Mouse (Mus musculus) heart, embryonic 13.5 days (tissue): ENCODE measurements around the gene Dnaja3. TPM values are rescaled to one million over a fixed set of nuclear protein-coding genes. Genes with fewer than 3 reads are reported as not detected.

ENCODE experiments used
- ATAC-seq: fragments of 200-750 bp; cut with Nextera tagmentation; 2 replicates; pipeline ENCODE4 v1.8.0; 2017; ENCODE audit warnings: moderate TSS enrichment; ENCODE audit not compliant: insufficient number of reproducible peaks, low FRiP score, low TSS enrichment; ENCODE audit errors: extremely low read depth
- H3K27ac ChIP-seq: fragments of 300-500 bp; sonication (generic); replicated peaks from 2 replicates; pipeline ENCODE4 v1.5.1; 2015; ENCODE audit warnings: moderate library complexity, mild to moderate bottlenecking, inconsistent platforms
- H3K27me3 ChIP-seq: fragments of 300-500 bp; sonication (generic); replicated peaks from 2 replicates; pipeline ENCODE4 v1.6.1; 2015; ENCODE audit warnings: mild to moderate bottlenecking, inconsistent platforms
- H3K36me3 ChIP-seq: fragments of 300-500 bp; sonication (generic); 2 replicates; pipeline ENCODE4 v1.6.1; 2015; ENCODE audit warnings: mild to moderate bottlenecking, inconsistent platforms
- H3K4me1 ChIP-seq: fragments of 300-500 bp; sonication (generic); 2 replicates; pipeline ENCODE4 v1.6.1; 2015; ENCODE audit warnings: inconsistent platforms
- H3K4me2 ChIP-seq: fragments of 300-500 bp; sonication (generic); 2 replicates; pipeline ENCODE4 v1.6.1; 2015; ENCODE audit warnings: inconsistent platforms, mild to moderate bottlenecking, moderate library complexity
- H3K4me3 ChIP-seq: fragments of 300-500 bp; sonication (generic); 2 replicates; pipeline ENCODE4 v1.5.1; 2015; ENCODE audit warnings: moderate library complexity, mild to moderate bottlenecking, inconsistent platforms
- H3K9ac ChIP-seq: fragments of 300-500 bp; sonication (generic); 2 replicates; pipeline ENCODE4 v1.6.1; 2015; ENCODE audit warnings: inconsistent platforms, mild to moderate bottlenecking, moderate library complexity
- H3K9me3 ChIP-seq: fragments of 300-500 bp; sonication (generic); 2 replicates; pipeline ENCODE4 v1.6.1; 2016; ENCODE audit warnings: inconsistent platforms
- WGBS: fragments of 180-500 bp; shearing (Covaris S2); methylation state at CpG from one replicate; pipeline ENCODE4 v1.1.7; 2015; ENCODE audit warnings: mixed read lengths; 5-methylcytosine and 5-hydroxymethylcytosine counted together
- polyA plus RNA-seq: library from polyadenylated mRNA; unstranded; fragments of >200 nt; fragmentation: Nextera tagmentation; extraction: Ambion mirVana; gene quantifications from 2 replicates; pipeline ENCODE4 v1.2.1, GENCODE M21; 2015

Dnaja3 gene
- 65.6 and 72.5 TPM in 2 replicates for polyA plus RNA-seq

GRCm38 (mm10) chr16:4639831-4640237 lies at the start of gene Dnaja3, which contains the start of gene Vasn:
TSS of gene Dnaja3 (plus strand) at chr16:4639989.
TSS of gene Vasn (plus strand) at chr16:4639941.
- Histone ChIP-seq H3K9me3 (no peaks in the 10 kb centered on the region), H3K9ac (peak within 1 kb of the TSS; percentile 90), H3K27ac (peak within 1 kb of the TSS; percentile 92), H3K4me3 (peak within 1 kb of the TSS; percentile 70), H3K27me3 (no peaks in the 10 kb centered on the region), H3K4me2 (peak within 1 kb of the TSS; percentile 82), H3K36me3 (peaks cover 5% of the 10 kb centered on the region; the same call in 1 of the 2 replicates), H3K4me1 (peaks cover 75% of the 10 kb centered on the region)
- 2% methylated on average over 22 of the region's 22 CpGs for WGBS
- peak; percentile 70 for ATAC-seq

GRCm38 (mm10) chr16:4590236-4590635 lies 49.6 kb upstream of the Dnaja3 start:
- Histone ChIP-seq H3K27ac (no peak overlapping the region), H3K4me3 (no peak overlapping the region), H3K27me3 (no peaks in the 10 kb centered on the region), H3K9ac (no peak overlapping the region), H3K4me1 (peaks cover 47% of the 10 kb centered on the region), H3K36me3 (peaks cover 22% of the 10 kb centered on the region), H3K4me2 (no peak overlapping the region), H3K9me3 (no peaks in the 10 kb centered on the region)
- no peak for ATAC-seq
- WGBS = 94% methylated on average over 9 of the region's 9 CpGs

GRCm38 (mm10) chr16:4592909-4593875 lies 46.6 kb upstream of the Dnaja3 start:
- ATAC-seq = no peak
- peaks cover 22% of the 10 kb centered on the region for H3K36me3 ChIP-seq
- peak overlapping the region; percentile 98 for H3K9ac ChIP-seq
- peak overlapping the region; percentile 83 for H3K4me2 ChIP-seq
- H3K4me1 ChIP-seq = peaks cover 55% of the 10 kb centered on the region
- H3K27me3 ChIP-seq = no peaks in the 10 kb centered on the region
- H3K27ac ChIP-seq = peak overlapping the region; percentile 97
- 12% methylated on average over 32 of the region's 32 CpGs for WGBS
- H3K4me3 ChIP-seq = peak overlapping the region; percentile 90
- H3K9me3 ChIP-seq = no peaks in the 10 kb centered on the region

GRCm38 (mm10) chr16:4593971-4594813 lies 45.6 kb upstream of the Dnaja3 start, which contains the start of gene Glis2:
TSS of gene Glis2 (plus strand) at chr16:4594713.
- Histone ChIP-seq H3K27ac (peak within 1 kb of the TSS; percentile 97), H3K9me3 (no peaks in the 10 kb centered on the region), H3K36me3 (peaks cover 22% of the 10 kb centered on the region), H3K4me1 (peaks cover 64% of the 10 kb centered on the region), H3K9ac (peak within 1 kb of the TSS; percentile 98), H3K4me3 (peak within 1 kb of the TSS; percentile 90), H3K4me2 (peak within 1 kb of the TSS; percentile 83), H3K27me3 (no peaks in the 10 kb centered on the region)
- peak; percentile 66 for ATAC-seq
- 2% methylated on average over 20 of the region's 74 CpGs for WGBS

GRCm38 (mm10) chr16:4594814-4595526 lies 44.8 kb upstream of the Dnaja3 start:
- H3K9ac ChIP-seq = peak overlapping the region; percentile 98
- ATAC-seq = peak; percentile 4; the same call in 1 of the 2 replicates
- no peaks in the 10 kb centered on the region for H3K9me3 ChIP-seq
- peak overlapping the region; percentile 97 for H3K27ac ChIP-seq
- H3K4me1 ChIP-seq = peaks cover 71% of the 10 kb centered on the region
- peak overlapping the region; percentile 90 for H3K4me3 ChIP-seq
- H3K27me3 ChIP-seq = no peaks in the 10 kb centered on the region
- peak overlapping the region; percentile 83 for H3K4me2 ChIP-seq
- 1% methylated on average over 41 of the region's 52 CpGs for WGBS
- H3K36me3 ChIP-seq = peaks cover 14% of the 10 kb centered on the region

- WGBS = 8% methylated on average over 5 of the region's 5 CpGs
Observed at GRCm38 (mm10) chr16:4595527-4595963, 44.2 kb upstream of the Dnaja3 start.

GRCm38 (mm10) chr16:4596141-4596728 lies 43.6 kb upstream of the Dnaja3 start:
- Histone ChIP-seq H3K27me3 (no peaks in the 10 kb centered on the region), H3K4me1 (peaks cover 84% of the 10 kb centered on the region), H3K4me2 (peak overlapping the region; percentile 83), H3K9ac (peak overlapping the region; percentile 98), H3K4me3 (peak overlapping the region; percentile 90), H3K9me3 (no peaks in the 10 kb centered on the region), H3K36me3 (peaks cover 2% of the 10 kb centered on the region), H3K27ac (peak overlapping the region; percentile 97)
- 18% methylated on average over 3 of the region's 3 CpGs for WGBS
- ATAC-seq = no peak

More at GRCm38 (mm10) chr16:4595527-4595963, 44.2 kb upstream of the Dnaja3 start:
- Histone ChIP-seq H3K27me3 (no peaks in the 10 kb centered on the region), H3K36me3 (peaks cover 9% of the 10 kb centered on the region), H3K4me3 (peak overlapping the region; percentile 90), H3K4me1 (peaks cover 77% of the 10 kb centered on the region), H3K27ac (peak overlapping the region; percentile 97), H3K9me3 (no peaks in the 10 kb centered on the region), H3K9ac (peak overlapping the region; percentile 98), H3K4me2 (peak overlapping the region; percentile 83)
- no peak for ATAC-seq

GRCm38 (mm10) chr16:4596836-4597235 lies 43.0 kb upstream of the Dnaja3 start:
- Histone ChIP-seq H3K27ac (peak overlapping the region; percentile 97; the same call in 1 of the 2 replicates), H3K4me1 (peaks cover 86% of the 10 kb centered on the region), H3K9me3 (no peaks in the 10 kb centered on the region), H3K36me3 (no peaks in the 10 kb centered on the region), H3K4me3 (peak overlapping the region; percentile 90), H3K9ac (peak overlapping the region; percentile 98), H3K4me2 (peak overlapping the region; percentile 83), H3K27me3 (no peaks in the 10 kb centered on the region)
- 65% methylated on average over 2 of the region's 2 CpGs for WGBS
- ATAC-seq = no peak

GRCm38 (mm10) chr16:4597296-4597695 lies 42.5 kb upstream of the Dnaja3 start:
- Histone ChIP-seq H3K27me3 (no peaks in the 10 kb centered on the region), H3K9me3 (no peaks in the 10 kb centered on the region), H3K4me3 (peak overlapping the region; percentile 90; the same call in 1 of the 2 replicates), H3K9ac (peak overlapping the region; percentile 98), H3K27ac (peak overlapping the region; percentile 97; the same call in 1 of the 2 replicates), H3K4me1 (peaks cover 86% of the 10 kb centered on the region), H3K4me2 (peak overlapping the region; percentile 83), H3K36me3 (no peaks in the 10 kb centered on the region)
- 52% methylated on average over 7 of the region's 7 CpGs for WGBS
- no peak for ATAC-seq

GRCm38 (mm10) chr16:4598041-4598440 lies 41.7 kb upstream of the Dnaja3 start:
- Histone ChIP-seq H3K27me3 (no peaks in the 10 kb centered on the region), H3K9me3 (no peaks in the 10 kb centered on the region), H3K27ac (peak overlapping the region; percentile 89; the same call in 1 of the 2 replicates), H3K9ac (peak overlapping the region; percentile 66), H3K4me2 (peak overlapping the region; percentile 28), H3K4me1 (peaks cover 86% of the 10 kb centered on the region), H3K36me3 (no peaks in the 10 kb centered on the region), H3K4me3 (no peak overlapping the region)
- ATAC-seq = no peak
- 61% methylated on average over 5 of the region's 5 CpGs for WGBS
